Mouse (Mus musculus) C2C12 (cell line): Measurements from ENCODE around the gene Paxx.

ENCODE experiments used
- CTCF ChIP-seq: IDR thresholded peaks from one replicate; pipeline ENCODE4 v1.5.1; 2011; ENCODE audit not compliant: control insufficient read depth, insufficient read depth, insufficient read length
- MYOG ChIP-seq: IDR thresholded peaks from one replicate; pipeline ENCODE4 v1.6.1; 2011; ENCODE audit not compliant: control insufficient read depth, insufficient read length; ENCODE audit errors: extremely low read depth
- USF1 ChIP-seq: IDR thresholded peaks from one replicate; pipeline ENCODE4 v1.6.1; 2011; ENCODE audit warnings: low read depth, mild to moderate bottlenecking, control low read depth, moderate library complexity

GRCm38 (mm10) chr2:25505000-25505399, 44.1 kb upstream of the Paxx start:
- TF ChIP-seq CTCF, result no peak
- no peak for TF ChIP-seq MYOG
- no peak for TF ChIP-seq USF1
